Mouse (Mus musculus): ENCODE data around the gene Clnk. TPM values are rescaled to one million over a fixed set of nuclear protein-coding genes. Genes with fewer than 3 reads are reported as not detected.

The Clnk gene
- total RNA-seq, 1 experiment, result 0.36 TPM

GRCm38 (mm10) chr5:38787851-38788520 lies 88.6 kb downstream of the Clnk start:
- Histone ChIP-seq H3K4me3 (ENCODE audit: insufficient read depth in 1 of 2, low read depth in 1 of 2, low read length in 2 of 2, poor library complexity in 1 of 2, severe bottlenecking in 1 of 2) (no peak overlapping the region), H3K27ac (ENCODE audit: insufficient read depth, low read depth, low read length, poor library complexity, severe bottlenecking) (no peak overlapping the region), H3K36me3 (ENCODE audit: control insufficient read depth, insufficient read depth, low read length, poor library complexity, severe bottlenecking) (no peaks in the 10 kb centered on the region), H3K9ac (ENCODE audit: insufficient read depth, low read depth, low read length, poor library complexity, severe bottlenecking) (no peak overlapping the region), H3K4me1 (ENCODE audit: control insufficient read depth in 2 of 2, insufficient read depth in 2 of 2, low read length in 2 of 2, poor library complexity in 1 of 2) (no peaks in the 10 kb centered on the region), H3K9me3 (ENCODE audit: control insufficient read depth, insufficient read depth, low read depth, low read length) (no peaks in the 10 kb centered on the region)
- no peak for DNase-seq (ENCODE audit: low read depth, low spot score)
- TF ChIP-seq MAFK (IDR thresholded peaks at IDR 0.05; ENCODE audit: insufficient read depth, low read depth, low read length) (no peak), HCFC1 (IDR thresholded peaks at IDR 0.05; ENCODE audit: borderline replicate concordance, insufficient read depth, low read length) (no peak), ZC3H11A (IDR thresholded peaks at IDR 0.05; ENCODE audit: borderline replicate concordance, low read depth, low read length) (no peak), ZNF384 (IDR thresholded peaks at IDR 0.05; ENCODE audit: low read depth, low read length) (no peak), CHD2 (IDR thresholded peaks at IDR 0.05; ENCODE audit: low read depth, low read length) (no peak)
- in situ Hi-C loops (cut with MboI; ENCODE audit: low sequenced_read_pairs in 2 of 2, unreplicated experiment in 2 of 2), result loop anchor here (25.0 kb wide), 2 partner anchors 849 to 1174 kb away; no protein-coding TSS in a partner anchor

- DNase-seq (ENCODE audit: low read depth, low spot score), result no peak
- H3K9ac ChIP-seq (ENCODE audit: insufficient read depth, low read depth, low read length, poor library complexity, severe bottlenecking), result no peak overlapping the region
- no peak overlapping the region for H3K27ac ChIP-seq (ENCODE audit: insufficient read depth, low read depth, low read length, poor library complexity, severe bottlenecking)
These were observed 90.5 kb downstream of the Clnk start for GRCm38 (mm10) chr5:38786126-38786525.

GRCm38 (mm10) chr5:38785686-38786085 lies 90.9 kb downstream of the Clnk start:
- Histone ChIP-seq H3K27ac (ENCODE audit: insufficient read depth, low read depth, low read length, poor library complexity, severe bottlenecking) (no peak overlapping the region), H3K9me3 (ENCODE audit: control insufficient read depth, insufficient read depth, low read depth, low read length) (no peaks in the 10 kb centered on the region), H3K4me1 (ENCODE audit: control insufficient read depth in 2 of 2, insufficient read depth in 2 of 2, low read length in 2 of 2, poor library complexity in 1 of 2) (no peaks in the 10 kb centered on the region), H3K9ac (ENCODE audit: insufficient read depth, low read depth, low read length, poor library complexity, severe bottlenecking) (no peak overlapping the region), H3K36me3 (ENCODE audit: control insufficient read depth, insufficient read depth, low read length, poor library complexity, severe bottlenecking) (no peaks in the 10 kb centered on the region), H3K4me3 (ENCODE audit: insufficient read depth in 1 of 2, low read depth in 1 of 2, low read length in 2 of 2, poor library complexity in 1 of 2, severe bottlenecking in 1 of 2) (no peak overlapping the region)
- DNase-seq (ENCODE audit: low read depth, low spot score), result no peak
- in situ Hi-C loops (cut with MboI; ENCODE audit: low sequenced_read_pairs in 2 of 2, unreplicated experiment in 2 of 2), result loop anchor here (25.0 kb wide), 2 partner anchors 852 to 1177 kb away; no protein-coding TSS in a partner anchor
- TF ChIP-seq ZNF384 (IDR thresholded peaks at IDR 0.05; ENCODE audit: low read depth, low read length) (no peak), ZC3H11A (IDR thresholded peaks at IDR 0.05; ENCODE audit: borderline replicate concordance, low read depth, low read length) (no peak), MAFK (IDR thresholded peaks at IDR 0.05; ENCODE audit: insufficient read depth, low read depth, low read length) (no peak), HCFC1 (IDR thresholded peaks at IDR 0.05; ENCODE audit: borderline replicate concordance, insufficient read depth, low read length) (no peak), CHD2 (IDR thresholded peaks at IDR 0.05; ENCODE audit: low read depth, low read length) (no peak)

More at GRCm38 (mm10) chr5:38786126-38786525, 90.5 kb downstream of the Clnk start:
- H3K36me3 ChIP-seq (ENCODE audit: control insufficient read depth, insufficient read depth, low read length, poor library complexity, severe bottlenecking), result no peaks in the 10 kb centered on the region
- TF ChIP-seq HCFC1 (IDR thresholded peaks at IDR 0.05; ENCODE audit: borderline replicate concordance, insufficient read depth, low read length), result no peak
- TF ChIP-seq ZNF384 (IDR thresholded peaks at IDR 0.05; ENCODE audit: low read depth, low read length), result no peak
- no peak for TF ChIP-seq CHD2 (IDR thresholded peaks at IDR 0.05; ENCODE audit: low read depth, low read length)
- TF ChIP-seq ZC3H11A (IDR thresholded peaks at IDR 0.05; ENCODE audit: borderline replicate concordance, low read depth, low read length), result no peak
- no peak for TF ChIP-seq MAFK (IDR thresholded peaks at IDR 0.05; ENCODE audit: insufficient read depth, low read depth, low read length)
- no peak overlapping the region for H3K4me3 ChIP-seq (ENCODE audit: insufficient read depth in 1 of 2, low read depth in 1 of 2, low read length in 2 of 2, poor library complexity in 1 of 2, severe bottlenecking in 1 of 2)
- in situ Hi-C loops (cut with MboI; ENCODE audit: low sequenced_read_pairs in 2 of 2, unreplicated experiment in 2 of 2), result loop anchor here (25.0 kb wide), 2 partner anchors 851 to 1176 kb away; no protein-coding TSS in a partner anchor
- no peaks in the 10 kb centered on the region for H3K4me1 ChIP-seq (ENCODE audit: control insufficient read depth in 2 of 2, insufficient read depth in 2 of 2, low read length in 2 of 2, poor library complexity in 1 of 2)
- H3K9me3 ChIP-seq (ENCODE audit: control insufficient read depth, insufficient read depth, low read depth, low read length), result no peaks in the 10 kb centered on the region

DNA sequence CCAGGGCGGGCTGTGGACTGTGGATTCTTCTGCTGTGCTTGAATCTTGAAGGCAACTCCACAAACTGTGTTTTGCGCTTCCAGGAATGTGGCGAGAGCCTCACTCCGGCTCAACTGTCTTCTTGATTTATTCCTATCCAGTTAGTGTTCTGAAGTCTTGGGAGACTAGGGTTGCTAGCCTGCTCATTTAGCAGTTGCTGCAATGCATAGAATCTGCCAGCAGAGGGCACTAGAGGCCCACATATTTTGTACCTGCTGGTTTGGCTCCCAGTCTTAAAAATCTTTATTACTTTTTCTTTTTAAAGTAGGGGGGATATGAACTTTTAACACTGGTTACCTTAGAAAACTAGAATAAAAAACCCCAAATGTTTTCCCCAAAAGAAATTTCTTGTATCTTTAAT lies 94.8 kb downstream of the Clnk start:
- Histone ChIP-seq H3K4me1 (ENCODE audit: control insufficient read depth in 2 of 2, insufficient read depth in 2 of 2, low read length in 2 of 2, poor library complexity in 1 of 2) (no peaks in the 10 kb centered on the region), H3K36me3 (ENCODE audit: control insufficient read depth, insufficient read depth, low read length, poor library complexity, severe bottlenecking) (no peaks in the 10 kb centered on the region), H3K9ac (ENCODE audit: insufficient read depth, low read depth, low read length, poor library complexity, severe bottlenecking) (no peak overlapping the region), H3K27ac (ENCODE audit: insufficient read depth, low read depth, low read length, poor library complexity, severe bottlenecking) (no peak overlapping the region), H3K9me3 (ENCODE audit: control insufficient read depth, insufficient read depth, low read depth, low read length) (no peaks in the 10 kb centered on the region), H3K4me3 (ENCODE audit: insufficient read depth in 1 of 2, low read depth in 1 of 2, low read length in 2 of 2, poor library complexity in 1 of 2, severe bottlenecking in 1 of 2) (no peak overlapping the region)
- in situ Hi-C loops (cut with MboI; ENCODE audit: low sequenced_read_pairs in 2 of 2, unreplicated experiment in 2 of 2), result loop anchor here (25.0 kb wide), 2 partner anchors 855 to 1180 kb away; no protein-coding TSS in a partner anchor
- no peak for TF ChIP-seq MAFK (IDR thresholded peaks at IDR 0.05; ENCODE audit: insufficient read depth, low read depth, low read length)
- TF ChIP-seq ZC3H11A (IDR thresholded peaks at IDR 0.05; ENCODE audit: borderline replicate concordance, low read depth, low read length), result peak; percentile 98
- peak; percentile 41 for DNase-seq (ENCODE audit: low read depth, low spot score)

Data from ES-E14 (cell line).